Mouse (Mus musculus) cerebellum, adult 11-12 months (tissue): ENCODE data around the gene Dhx57.
"Not testable (repeated sequence)": the region's sequence is repeated elsewhere in the genome, so short reads cannot be mapped to it uniquely, and the experiment has no call there.

Experiments used
- DNase-seq: peaks from one replicate; pipeline ENCODE4 v3.0.0; 2022

The Dhx57 gene

DNA sequence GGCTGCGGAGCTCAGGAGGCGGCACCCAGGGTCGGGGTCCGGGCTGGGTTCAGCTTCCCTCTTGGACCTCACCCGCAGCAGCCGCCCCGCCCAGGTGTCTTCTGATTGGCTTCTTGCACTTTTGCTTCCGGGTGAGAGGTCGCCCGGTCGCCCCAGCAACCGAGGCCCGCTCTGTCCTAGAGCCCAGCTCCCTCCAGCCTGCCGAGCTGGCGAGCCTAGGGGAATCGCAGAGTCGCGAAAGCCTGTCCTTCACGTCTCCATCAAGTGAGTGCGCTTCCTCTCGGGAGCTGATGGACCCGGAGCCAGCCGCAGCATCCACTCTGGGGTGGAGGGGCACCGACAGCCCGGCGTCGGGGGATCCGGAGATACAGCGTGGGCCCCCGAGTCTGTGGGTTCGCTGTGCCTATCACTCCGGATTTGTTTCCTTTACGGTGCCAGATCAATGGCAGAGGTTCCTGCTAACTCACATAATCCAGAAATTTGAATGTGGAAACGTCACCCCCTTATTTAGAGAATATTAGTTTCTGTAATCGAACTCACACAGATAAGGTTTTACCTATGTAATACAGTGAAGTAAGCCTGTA is at the start of gene Dhx57, which contains the start of gene Morn2:
Gene Dhx57, minus strand, starts transcription at position 403 of the 584 bp plus-strand sequence.
Gene Morn2, plus strand, starts transcription at position 130 of the 584 bp plus-strand sequence.
- DNase-seq: peak; percentile 97

DNA sequence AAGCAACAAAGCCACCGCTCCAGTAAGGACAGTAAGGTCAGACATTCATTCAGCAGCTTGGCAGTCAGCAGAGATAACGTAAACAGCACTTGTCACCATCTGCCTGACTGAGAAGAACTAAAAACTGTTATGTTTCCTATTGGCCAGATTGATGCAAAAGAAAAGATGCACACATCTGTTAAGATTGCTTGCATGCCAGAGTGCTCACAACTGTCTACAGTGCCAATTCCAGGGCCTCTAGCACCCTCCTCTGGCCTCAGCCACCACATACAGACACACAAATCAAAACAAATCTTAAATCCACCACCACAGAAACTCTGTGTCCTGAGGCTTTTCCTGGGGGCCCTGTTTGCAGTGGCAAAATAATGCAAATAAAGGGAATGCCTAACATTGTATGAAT is 42.1 kb upstream of the Dhx57 start:
- DNase-seq: no peak

DNA sequence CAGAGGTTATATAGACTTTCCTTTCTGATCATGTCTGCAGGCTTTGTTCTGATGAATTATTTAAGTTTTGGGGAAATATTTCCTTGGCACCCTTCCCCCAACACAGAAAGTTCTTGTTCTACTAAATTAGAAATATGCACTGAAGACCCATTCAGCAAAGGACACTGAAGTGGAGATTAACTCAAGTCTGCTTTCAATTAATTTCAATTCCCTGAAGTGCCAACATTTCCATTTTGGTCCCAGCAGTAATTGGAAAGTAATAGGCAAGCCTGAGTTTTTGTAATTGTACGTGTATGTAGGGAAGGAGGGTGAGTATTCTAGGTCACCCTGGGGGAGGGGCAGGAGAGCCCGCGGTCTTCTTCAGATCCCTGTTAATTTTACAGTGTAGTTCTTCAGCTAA is 36.2 kb upstream of the Dhx57 start:
- no peak for DNase-seq

DNA sequence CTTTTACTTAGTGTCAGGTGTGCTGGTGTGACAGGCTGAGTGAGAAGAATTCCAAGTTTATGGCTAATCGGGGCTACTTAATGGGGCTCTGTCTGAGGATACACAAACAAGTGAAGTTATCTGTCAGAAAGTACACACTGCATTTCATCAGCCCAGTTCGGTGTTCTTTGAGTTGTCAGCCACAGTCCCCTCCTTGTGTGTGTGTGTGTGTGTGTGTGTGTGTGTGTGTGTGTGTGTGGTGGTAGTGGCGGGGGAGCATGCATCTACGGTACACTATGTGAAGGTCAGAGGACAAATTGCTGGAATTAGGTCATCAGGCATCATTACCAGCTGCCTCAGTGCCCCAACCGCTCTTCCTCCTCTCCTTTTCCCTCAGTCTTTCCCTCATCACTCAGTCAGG is 35.2 kb upstream of the Dhx57 start:
- DNase-seq: no peak

DNA sequence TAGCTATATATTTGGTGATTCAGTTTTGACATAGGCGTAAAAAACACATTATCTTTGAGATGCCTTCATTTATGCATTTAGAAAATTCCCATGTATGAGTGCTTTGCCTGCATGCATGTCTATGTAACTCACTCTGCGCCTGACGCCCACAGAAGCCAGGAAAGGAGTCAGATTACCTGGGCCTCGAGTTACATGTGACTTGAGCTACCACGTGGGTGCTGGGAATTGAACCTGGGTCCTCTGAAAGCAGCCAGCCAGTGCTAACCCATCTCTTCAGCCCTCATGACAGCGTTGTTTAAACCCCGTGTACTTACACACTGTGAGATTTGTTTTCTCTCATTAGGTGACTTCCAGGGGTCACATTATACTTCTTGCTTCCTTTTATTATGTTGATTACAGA is 34.2 kb upstream of the Dhx57 start:
- DNase-seq: no peak

DNA sequence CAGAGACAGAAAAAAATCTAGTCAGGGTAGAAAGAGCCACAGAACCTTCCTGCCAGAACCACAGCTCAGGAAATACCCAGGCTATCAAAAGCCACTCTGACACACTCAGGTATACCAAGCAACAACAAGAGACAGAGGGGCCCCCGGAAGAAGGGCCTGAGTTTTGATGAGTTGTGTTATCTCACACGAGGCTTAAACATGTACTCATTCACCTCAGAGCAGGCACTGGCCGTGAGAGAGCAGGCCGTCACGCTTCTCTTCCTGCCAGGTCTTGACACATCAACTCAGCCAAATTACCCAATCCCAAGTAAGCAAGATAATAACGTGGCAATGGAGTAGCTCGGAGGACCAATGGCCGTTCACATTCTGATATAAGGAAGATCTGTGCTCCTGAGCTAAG is 33.4 kb upstream of the Dhx57 start:
- DNase-seq: no peak

DNA sequence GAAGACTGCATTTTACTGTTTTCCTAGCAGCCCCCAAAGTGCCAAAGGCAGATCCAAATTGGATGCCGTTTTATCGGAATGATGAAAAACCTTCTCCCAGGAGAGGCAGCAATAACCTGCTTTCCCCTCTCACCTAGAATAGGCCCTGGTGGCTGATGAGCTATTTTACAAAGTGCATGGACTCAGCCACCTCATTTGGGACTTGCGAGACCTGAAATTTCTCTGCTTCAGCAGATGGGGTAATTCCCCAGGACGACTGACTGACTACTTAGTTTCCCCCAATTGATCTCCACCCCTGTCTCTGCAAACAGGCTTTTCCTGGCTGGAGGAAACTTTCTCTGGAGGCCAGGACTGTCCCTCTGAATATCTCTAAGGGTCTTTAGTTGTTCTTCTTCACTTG is 32.7 kb upstream of the Dhx57 start:
- DNase-seq: no peak

DNA sequence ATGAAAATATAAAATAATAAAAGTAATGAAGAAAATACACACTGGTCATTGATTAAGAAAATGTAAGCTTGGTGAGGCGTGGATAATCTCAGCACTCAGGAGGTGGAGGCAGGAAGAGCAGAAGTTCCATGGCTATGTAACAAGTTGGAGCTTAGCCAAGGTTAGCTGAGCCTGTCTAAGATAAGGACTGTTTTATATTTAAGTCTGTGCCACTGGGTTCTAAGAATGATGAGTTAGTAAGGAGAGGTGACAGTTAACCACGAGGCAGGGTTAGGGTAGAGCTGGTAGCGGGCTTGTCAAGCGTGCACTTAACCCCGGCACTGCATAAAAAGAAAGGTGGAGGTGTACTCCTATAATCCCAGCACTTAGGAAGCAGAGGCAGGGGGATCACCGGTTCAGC is 32.0 kb upstream of the Dhx57 start:
- DNase-seq: no peak

DNA sequence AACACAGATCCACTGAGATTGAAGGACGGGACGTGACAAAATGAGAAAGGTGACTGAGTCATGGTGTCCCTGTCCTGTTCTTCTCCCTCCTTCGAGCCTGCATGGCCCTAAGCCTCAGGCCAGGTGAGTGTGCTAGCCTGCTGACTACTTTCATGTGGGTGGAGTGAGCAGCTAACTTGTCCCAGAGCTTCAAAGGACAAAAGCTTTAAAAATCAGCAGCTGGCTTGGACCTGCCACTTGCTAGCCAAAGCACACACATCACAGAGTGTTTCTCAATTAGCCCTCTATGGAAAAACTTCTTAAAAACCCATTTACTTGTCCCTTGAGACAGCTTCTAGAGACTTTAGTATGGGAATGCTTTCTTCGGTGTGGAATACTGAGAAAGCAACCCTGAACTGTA is 22.1 kb upstream of the Dhx57 start:
- no peak for DNase-seq

DNA sequence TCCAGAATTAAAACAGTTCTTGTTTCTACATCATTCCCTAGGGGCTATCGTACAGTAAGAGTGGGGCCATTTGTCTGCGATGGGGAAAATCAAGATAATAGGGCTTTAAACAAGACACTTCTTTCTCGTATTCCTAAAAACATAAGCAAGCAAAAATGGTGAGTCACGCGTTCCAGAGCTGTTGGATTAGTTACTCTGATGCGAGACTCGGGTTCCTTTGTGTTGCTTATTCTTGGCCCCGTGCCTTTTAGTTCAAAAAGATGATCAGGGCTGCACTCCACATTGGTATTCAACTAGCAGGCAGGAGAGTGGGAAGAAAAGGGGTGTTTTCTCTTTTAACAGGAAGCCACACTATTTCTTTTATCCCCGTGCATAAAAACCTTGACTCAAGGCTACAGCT is 21.5 kb upstream of the Dhx57 start:
- DNase-seq: no peak

DNA sequence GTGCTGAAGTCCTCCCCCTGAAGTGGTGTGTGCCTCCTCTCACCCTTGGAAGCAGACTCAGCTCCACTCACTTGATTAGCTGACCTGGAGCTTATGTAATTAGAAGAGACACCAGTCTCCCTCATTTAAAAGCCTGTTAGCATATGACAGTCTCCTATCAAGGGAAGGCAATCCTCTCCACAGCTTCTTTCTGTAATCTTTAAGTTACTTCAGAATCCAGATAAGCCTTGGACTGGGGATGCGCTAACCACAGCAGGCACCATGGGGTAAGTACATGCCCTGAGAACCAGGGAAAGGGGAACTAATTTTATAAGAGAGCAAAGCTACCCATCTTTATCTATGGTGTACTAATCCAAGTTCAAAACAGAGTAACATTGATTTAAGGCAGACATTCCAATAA is 17.0 kb upstream of the Dhx57 start, which contains the start of gene Arhgef33:
Gene Arhgef33, plus strand, starts transcription at position 157 of the 400 bp plus-strand sequence.
- no peak for DNase-seq

DNA sequence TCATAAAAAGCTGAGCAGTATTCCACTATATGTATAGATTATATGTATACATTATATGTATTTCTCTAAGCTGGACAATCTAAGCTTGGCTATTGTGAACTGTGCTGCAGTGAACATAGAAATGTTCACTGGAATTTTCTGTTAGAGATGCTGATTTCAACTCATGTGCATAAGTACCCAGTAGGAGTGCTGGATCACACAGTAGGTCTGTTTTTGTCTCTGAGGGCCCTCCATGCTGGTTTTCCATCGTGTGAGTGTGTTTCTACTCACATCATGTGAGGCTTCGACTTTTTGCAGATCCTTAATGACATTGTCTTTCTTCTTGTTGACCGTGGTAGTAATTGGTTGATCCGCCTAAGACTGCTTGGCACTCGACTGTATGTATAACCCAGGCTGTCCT is 8.6 kb upstream of the Dhx57 start:
- no peak for DNase-seq

DNA sequence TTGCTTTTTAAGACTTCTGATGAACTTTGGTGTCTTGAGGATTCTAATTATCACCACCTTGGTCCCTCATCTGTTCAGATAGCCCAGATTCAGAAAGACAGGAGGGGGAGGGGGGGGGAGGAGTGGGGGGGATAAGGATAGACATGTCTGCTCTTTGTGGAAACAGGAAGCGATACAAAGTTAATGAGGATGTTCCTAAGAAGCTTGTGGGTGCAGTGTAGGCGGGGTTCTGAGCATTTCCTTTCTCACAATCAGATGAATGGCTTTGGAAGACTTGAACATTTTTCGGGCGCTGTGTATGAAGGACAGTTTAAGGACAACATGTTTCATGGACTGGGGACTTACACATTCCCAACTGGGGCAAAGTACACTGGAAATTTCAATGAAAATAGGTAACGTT is 5.0 kb upstream of the Dhx57 start:
- DNase-seq: no peak

DNA sequence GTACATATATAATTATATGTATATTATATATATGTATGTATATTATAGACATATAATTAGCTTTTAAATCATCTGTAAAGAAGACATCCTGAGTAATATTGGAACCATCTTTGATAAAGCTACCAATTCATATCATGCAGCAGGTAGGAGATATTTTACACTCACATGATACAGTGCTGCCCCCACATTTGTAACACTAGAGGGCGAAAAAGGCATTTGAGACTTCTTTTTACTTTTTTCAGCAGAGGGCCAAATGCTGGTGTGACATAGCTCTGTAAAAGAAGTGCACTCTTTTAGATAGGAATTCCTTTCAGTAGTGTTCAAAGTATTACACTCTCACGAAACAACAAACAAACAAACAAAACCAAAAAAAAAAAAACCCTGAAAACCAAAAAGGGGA is 872 bp upstream of the Dhx57 start:
- DNase-seq: no peak

DNA sequence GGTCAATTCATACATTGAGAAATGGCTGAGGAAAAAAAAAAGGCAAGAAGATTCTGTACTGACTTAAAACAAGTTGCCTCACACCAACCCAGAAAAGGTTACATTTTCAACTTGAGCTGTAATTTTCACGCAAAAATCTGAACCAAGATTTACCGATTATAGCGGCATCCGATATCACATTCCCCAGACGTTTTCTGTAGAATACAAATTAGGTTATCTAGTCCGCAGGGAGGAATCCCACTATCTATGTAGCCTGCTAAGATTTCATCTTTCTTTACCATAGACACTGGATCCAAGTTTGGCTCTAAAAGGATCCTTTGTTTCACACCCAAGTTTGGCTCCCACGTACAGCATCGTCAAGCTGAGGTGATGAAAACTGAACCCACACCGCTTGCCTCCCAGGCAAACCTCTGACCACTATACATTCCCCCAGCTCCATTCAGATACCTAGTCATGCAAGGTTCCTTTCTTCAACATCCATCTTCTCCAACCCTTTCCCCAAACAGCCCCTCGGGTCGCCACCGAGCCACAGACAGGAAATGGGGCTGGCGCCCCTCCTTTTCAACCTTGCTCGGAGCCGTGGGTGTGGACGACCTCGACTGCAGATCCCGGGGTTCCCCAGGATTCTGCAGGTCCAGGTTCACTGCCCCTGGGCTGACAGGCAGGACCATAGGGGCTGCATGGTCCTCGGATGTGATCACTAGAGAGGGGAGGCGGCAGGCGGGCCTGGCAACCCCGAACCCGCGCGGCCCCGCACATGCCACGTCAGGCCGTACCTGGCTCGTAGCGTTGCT is 799 bp downstream of the Dhx57 start:
- DNase-seq: no peak

DNA sequence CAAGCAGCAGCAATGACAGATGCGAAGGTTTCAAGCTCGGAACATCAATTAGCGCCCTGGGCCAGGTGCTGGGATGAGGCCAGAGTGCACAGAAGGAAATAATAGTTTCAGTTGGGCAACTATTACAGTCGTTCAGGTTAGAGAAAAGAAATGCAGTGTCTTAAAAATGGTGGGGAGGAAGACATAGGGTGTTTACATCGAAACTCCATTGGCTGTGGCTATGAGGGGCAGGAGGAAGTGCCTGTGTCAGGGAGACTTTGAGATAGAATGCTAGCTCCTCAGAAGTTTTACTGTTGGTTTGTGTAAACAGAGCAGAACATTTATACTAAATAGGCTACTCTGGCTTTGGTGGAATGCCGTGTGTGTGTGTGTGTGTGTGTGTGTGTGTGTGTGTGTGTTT is 2.3 kb downstream of the Dhx57 start:
- DNase-seq: no peak

DNA sequence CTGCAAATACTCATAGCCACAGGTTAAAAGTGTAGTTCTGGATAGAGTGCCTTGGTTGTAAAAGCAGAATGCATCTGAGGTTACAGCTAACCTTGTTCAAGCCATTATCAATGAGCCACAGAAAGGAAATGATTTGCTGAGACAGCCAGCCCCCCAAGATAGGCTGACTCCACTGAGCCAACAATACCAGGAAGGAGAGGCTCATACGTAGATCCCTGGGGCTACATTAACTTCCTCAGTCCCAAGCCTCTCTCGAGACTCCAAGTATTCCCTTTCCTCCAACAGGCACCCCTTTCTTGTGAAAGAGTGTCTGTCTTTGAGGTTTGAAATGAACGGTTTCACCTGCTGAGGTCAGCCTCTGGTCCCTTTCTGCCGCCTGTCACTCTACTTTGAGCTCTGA is 5.8 kb downstream of the Dhx57 start:
- no peak for DNase-seq

DNA sequence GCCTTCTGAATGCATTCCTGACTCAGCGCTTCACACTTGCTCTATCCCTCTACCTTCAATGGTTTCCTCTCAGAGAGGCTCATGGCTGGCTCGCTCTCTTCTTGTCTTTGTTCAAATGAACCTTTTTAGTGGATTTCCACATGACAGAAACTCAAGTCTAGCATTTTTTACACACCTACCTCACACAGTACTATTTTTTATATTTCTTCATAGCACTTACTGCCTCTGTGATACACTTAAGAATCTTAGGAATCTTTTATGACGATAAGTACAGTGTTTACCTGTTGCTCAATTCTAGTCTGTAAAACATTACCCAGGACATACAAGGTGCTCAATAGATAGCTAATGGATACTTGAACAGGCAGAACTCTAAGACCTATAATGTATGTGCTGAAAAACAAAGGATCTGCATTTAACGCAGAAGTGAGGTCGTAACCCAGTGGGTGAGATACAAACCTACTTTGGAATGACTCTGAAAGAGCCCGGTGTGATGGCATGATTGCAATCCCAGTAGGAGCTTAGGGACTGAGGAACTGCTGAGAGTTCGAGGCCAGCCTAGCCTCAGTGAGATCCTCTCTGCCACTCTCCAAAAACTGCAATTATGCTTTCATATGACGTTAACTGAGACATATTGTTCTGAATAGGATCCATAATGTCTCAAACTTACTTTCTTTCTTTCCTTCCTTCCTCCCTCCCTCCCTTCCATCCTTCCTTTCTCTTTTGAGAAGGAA is 10.8 kb downstream of the Dhx57 start:
- no peak for DNase-seq

DNA sequence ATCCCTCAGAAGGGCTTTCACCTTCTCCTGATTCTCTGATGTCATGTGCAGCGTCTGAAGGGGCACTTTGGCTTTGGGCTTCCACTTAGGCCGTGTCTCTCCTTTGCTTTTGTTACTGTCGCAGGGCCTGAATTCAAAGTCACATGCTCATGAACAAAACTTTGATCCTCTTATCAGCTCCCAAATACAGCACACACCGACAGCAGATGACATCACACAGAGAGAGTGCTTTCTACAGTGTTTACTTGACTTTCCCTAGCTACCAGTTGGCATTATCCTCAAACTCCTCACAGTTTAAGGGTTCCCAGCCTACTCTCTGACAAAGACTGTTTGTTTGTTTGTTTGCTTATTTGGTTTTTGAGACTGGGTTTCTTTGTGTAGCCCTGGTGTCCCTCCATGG is 12.0 kb downstream of the Dhx57 start:
- no peak for DNase-seq

DNA sequence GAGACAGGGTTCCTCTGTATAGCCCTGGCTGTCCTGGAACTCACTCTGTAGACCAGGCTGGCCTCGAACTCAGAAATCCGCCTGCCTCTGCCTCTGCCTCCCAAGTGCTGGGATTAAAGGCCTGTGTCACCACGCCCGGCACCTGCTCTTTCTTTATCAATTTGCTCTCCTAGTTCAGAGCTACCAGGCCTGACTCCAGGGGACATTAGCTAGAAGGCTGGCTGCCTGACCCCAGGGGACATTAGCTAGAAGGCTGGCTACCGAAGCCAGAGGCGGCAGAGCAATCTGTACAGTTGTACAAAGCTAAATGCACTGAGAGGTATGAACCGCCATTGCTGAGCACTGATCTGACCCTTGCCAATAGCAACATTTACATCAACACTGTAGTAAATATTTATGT is 19.7 kb downstream of the Dhx57 start:
- not testable (repeated sequence) for DNase-seq

DNA sequence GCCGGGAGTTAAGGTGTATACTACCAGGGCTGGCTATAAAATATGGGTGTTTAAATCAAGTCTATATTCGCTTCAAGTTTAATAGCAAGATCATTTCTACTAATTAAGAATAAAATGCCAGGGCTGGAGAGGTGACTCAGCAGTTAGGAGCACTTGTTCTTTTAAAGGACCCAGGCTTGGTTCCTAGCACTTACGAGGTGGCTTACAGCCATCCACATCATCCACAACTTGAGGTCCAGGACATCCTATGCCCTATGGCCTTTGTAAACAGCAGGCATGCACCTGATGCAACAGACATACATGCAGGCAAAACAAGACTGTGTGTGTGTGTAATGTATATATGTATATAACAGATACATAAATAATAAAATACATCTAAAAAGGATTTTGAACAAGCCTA is 22.1 kb downstream of the Dhx57 start:
- DNase-seq: no peak

DNA sequence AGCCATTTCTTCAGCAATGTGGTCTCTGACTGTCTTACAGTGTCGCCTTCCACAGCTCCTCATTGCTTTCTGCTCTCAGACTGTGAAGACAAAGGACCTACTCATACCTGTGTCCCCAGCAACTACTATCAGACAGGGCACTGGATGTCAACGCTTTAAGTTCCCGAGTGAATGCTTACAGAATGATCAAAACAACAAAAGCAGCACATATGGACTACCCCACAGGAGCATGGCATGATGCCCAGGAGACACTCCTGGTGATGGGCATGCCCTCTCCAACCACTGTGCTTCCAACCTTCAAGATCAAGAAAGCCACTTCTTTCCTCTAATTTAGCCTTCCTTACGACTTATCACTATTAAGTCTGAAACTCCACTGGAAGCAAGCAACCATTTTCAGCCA is 23.2 kb downstream of the Dhx57 start:
- DNase-seq: peak; percentile 66

DNA sequence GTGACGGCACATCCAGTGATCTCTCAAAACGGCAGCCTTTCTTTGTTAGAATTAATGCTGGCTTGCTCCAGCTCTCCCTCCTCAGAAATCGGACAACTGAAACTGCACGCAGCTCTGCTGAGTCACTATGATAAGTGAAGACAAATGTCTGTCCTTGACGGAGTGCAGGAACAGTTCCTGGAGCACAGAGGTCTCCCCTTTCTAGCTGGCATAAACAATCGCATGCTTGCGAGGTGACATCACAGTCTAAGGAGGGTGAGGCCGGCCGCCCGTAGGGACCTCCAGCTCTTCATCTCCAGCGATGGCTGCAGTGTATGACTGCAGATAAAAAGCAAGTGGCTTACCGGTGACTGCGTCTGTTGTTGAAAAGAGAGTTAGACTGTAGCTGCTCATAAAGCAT is 35.1 kb downstream of the Dhx57 start:
- DNase-seq: no peak

DNA sequence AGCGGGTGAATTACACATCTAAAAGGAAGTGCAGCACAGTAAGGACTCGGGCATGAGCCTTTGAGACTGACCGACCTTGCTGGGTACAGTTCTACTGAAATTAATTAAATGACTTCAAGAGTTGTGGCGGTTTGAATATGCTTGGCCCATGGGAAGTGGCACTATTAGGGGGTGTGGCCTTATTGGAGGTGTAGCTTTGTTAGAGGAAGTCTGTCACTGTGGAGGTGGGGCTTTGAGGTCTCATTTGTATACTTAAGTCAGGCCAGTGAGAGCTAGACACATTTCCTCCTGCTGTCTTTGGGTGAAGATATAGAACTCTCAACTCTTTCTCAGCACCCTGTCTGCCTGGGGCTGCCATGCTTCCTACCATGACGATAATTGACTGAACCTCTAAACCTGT is 35.9 kb downstream of the Dhx57 start:
- DNase-seq: no peak
